Mouse (Mus musculus) lung, postnatal 0 days (tissue): ENCODE data around the gene Gm1043. TPM values are rescaled to one million over a fixed set of nuclear protein-coding genes. Genes with fewer than 3 reads are reported as not detected.

Experiments used
- ATAC-seq: fragments of 200-750 bp; cut with Nextera tagmentation; 2 replicates; pipeline ENCODE4 v1.8.0; 2017; ENCODE audit warnings: moderate library complexity
- DNase-seq: peaks from one replicate; pipeline ENCODE4 v3.0.0-alpha.2; 2016; ENCODE audit warnings: low spot score
- H3K27ac ChIP-seq: fragments of 300-500 bp; sonication (generic); 2 replicates; pipeline ENCODE4 v1.5.1; 2014; ENCODE audit warnings: antibody characterized with exemption, mild to moderate bottlenecking, low read length, mixed read lengths
- H3K27me3 ChIP-seq: fragments of 300-500 bp; sonication (generic); replicated peaks from 2 replicates; pipeline ENCODE4 v1.6.1; 2014; ENCODE audit warnings: low read length, mixed read lengths; ENCODE audit not compliant: insufficient read depth
- H3K36me3 ChIP-seq: fragments of 300-500 bp; sonication (generic); 2 replicates; pipeline ENCODE4 v1.6.1; 2014; ENCODE audit warnings: low read length, mixed read lengths; ENCODE audit not compliant: insufficient read depth
- H3K4me1 ChIP-seq: fragments of 300-500 bp; sonication (generic); 2 replicates; pipeline ENCODE4 v1.6.1; 2014; ENCODE audit warnings: antibody characterized with exemption, low read depth, low read length, mixed read lengths; ENCODE audit not compliant: insufficient read depth
- H3K4me2 ChIP-seq: fragments of 300-500 bp; sonication (generic); replicated peaks from 2 replicates; pipeline ENCODE4 v1.6.1; 2014; ENCODE audit warnings: low read depth, mild to moderate bottlenecking, low read length, moderate library complexity, mixed read lengths
- H3K4me3 ChIP-seq: fragments of 300-500 bp; sonication (generic); 2 replicates; pipeline ENCODE4 v1.5.1; 2014; ENCODE audit warnings: low read depth, low read length
- H3K9ac ChIP-seq: fragments of 300-500 bp; sonication (generic); replicated peaks from 2 replicates; pipeline ENCODE4 v1.6.1; 2014; ENCODE audit warnings: low read depth, mild to moderate bottlenecking
- H3K9me3 ChIP-seq: fragments of 300-500 bp; sonication (generic); 2 replicates; pipeline ENCODE4 v1.6.1; 2016; ENCODE audit warnings: low read length, mixed read lengths
- CTCF ChIP-seq: IDR thresholded peaks from 2 replicates; pipeline ENCODE4 v1.5.1; 2016; ENCODE audit warnings: antibody characterized with exemption, mild to moderate bottlenecking
- EP300 ChIP-seq: IDR thresholded peaks from 2 replicates; pipeline ENCODE4 v1.6.1; 2016; ENCODE audit warnings: antibody characterized with exemption, mild to moderate bottlenecking, control low read depth
- WGBS: fragments of 180-500 bp; shearing (Covaris S2); extraction: QIAGEN DNeasy Blood & Tissue Kit; methylation state at CpG from one replicate; pipeline ENCODE4 v1.1.7; 2014; 5-methylcytosine and 5-hydroxymethylcytosine counted together
- polyA plus RNA-seq: library from polyadenylated mRNA; unstranded; fragments of >200 nt; fragmentation: Nextera tagmentation; extraction: Ambion mirVana; gene quantifications from 2 replicates; pipeline ENCODE4 v1.2.1, GENCODE M21; 2015

Gene Gm1043
- polyA plus RNA-seq, 1 experiment from 2014 or later, result not detected

- no peaks in the 10 kb centered on the region for H3K4me1 ChIP-seq
- TF ChIP-seq EP300 (no peak), CTCF (no peak)
- ATAC-seq, result no peak
- H3K9me3 ChIP-seq, result no peaks in the 10 kb centered on the region
- 72% methylated on average over 1 of the region's 1 CpGs for WGBS
- H3K27me3 ChIP-seq, result no peaks in the 10 kb centered on the region
- no peak overlapping the region for H3K4me3 ChIP-seq
- H3K9ac ChIP-seq, result no peak overlapping the region
- H3K4me2 ChIP-seq, result no peak overlapping the region
- no peaks in the 10 kb centered on the region for H3K36me3 ChIP-seq
- H3K27ac ChIP-seq, result no peak overlapping the region
- DNase-seq, result no peak
Observed at GRCm38 (mm10) chr5:37180624-37181023, 95.5 kb downstream of the Gm1043 start.

DNA sequence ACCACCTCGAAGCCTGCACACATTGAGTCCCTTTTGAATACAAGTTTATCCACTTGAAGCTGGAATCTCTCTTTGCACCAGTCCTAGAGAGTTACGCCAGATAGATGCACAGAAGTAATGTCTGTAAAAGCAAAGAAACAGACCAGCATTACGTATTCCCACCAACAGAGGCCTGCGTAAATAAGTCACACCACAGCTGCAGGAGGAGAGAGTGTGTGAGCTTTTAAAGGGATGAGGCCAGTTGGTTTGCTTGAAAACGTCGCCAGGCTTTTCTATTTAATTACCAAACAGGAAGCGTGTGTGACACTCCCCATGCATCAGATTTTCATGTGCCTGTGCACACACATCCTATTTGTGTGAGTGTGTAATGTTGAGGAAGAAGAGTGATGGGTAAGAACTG is 99.4 kb downstream of the Gm1043 start:
- Histone ChIP-seq H3K4me2 (no peak overlapping the region), H3K27ac (no peak overlapping the region), H3K4me3 (no peak overlapping the region), H3K27me3 (no peaks in the 10 kb centered on the region), H3K9me3 (no peaks in the 10 kb centered on the region), H3K4me1 (no peaks in the 10 kb centered on the region), H3K9ac (no peak overlapping the region), H3K36me3 (no peaks in the 10 kb centered on the region)
- no peak for TF ChIP-seq CTCF
- no peak for TF ChIP-seq EP300
- no peak for ATAC-seq
- DNase-seq, result no peak
- WGBS, result 40% methylated on average over 7 of the region's 7 CpGs

GRCm38 (mm10) chr5:37190378-37190777 is 105.2 kb downstream of the Gm1043 start:
- Histone ChIP-seq H3K9me3 (no peaks in the 10 kb centered on the region), H3K9ac (no peak overlapping the region), H3K27me3 (0 out of 2 replicates have a peak, but pooled peaks cover 3% of the 10 kb centered on the region), H3K36me3 (no peaks in the 10 kb centered on the region), H3K4me3 (no peak overlapping the region), H3K4me2 (no peak overlapping the region), H3K4me1 (no peaks in the 10 kb centered on the region), H3K27ac (no peak overlapping the region)
- ATAC-seq (no peak), DNase-seq (no peak)
- WGBS, result 82% methylated on average over 5 of the region's 5 CpGs
- no peak for TF ChIP-seq CTCF
- TF ChIP-seq EP300, result no peak

DNA sequence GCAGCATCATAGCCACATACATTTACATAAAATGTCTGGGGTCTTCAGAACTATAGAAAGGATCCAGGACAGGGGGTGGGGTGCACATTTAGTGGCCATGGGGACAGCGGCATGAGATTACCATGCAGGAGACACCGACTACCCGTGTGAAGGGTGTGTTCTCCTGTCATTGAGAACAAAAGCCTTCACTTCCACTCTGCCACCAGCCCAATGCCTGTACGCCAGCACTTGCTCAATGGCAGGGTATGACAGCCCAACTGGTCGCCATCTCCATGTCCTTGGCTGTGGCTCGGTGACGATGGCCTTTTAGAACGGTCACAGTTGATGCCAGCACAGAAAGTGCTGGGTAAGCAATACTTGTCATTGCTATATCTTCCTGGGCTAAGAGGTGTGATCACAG is 111.0 kb downstream of the Gm1043 start:
- Histone ChIP-seq H3K27ac (no peak overlapping the region), H3K9ac (no peak overlapping the region), H3K4me1 (no peaks in the 10 kb centered on the region; the same call in 1 of the 2 replicates), H3K4me2 (no peak overlapping the region), H3K4me3 (no peak overlapping the region), H3K27me3 (0 out of 2 replicates have a peak, but pooled peaks cover 3% of the 10 kb centered on the region), H3K36me3 (no peaks in the 10 kb centered on the region), H3K9me3 (no peaks in the 10 kb centered on the region)
- ATAC-seq (0 out of 2 replicates have a peak, but pooled peaks have one; percentile 3), DNase-seq (no peak)
- no peak for TF ChIP-seq EP300
- TF ChIP-seq CTCF, result no peak
- 55% methylated on average over 8 of the region's 8 CpGs for WGBS

GRCm38 (mm10) chr5:37196666-37197250 is 111.6 kb downstream of the Gm1043 start:
- Histone ChIP-seq H3K36me3 (no peaks in the 10 kb centered on the region), H3K9me3 (no peaks in the 10 kb centered on the region), H3K27ac (no peak overlapping the region), H3K4me1 (no peaks in the 10 kb centered on the region; the same call in 1 of the 2 replicates), H3K4me2 (no peak overlapping the region), H3K4me3 (no peak overlapping the region), H3K27me3 (0 out of 2 replicates have a peak, but pooled peaks cover 3% of the 10 kb centered on the region), H3K9ac (no peak overlapping the region)
- TF ChIP-seq EP300 (no peak), CTCF (no peak)
- DNase-seq (peak; percentile 69), ATAC-seq (peak; percentile 71)
- WGBS, result 18% methylated on average over 10 of the region's 10 CpGs

GRCm38 (mm10) chr5:37197423-37197822 is 112.3 kb downstream of the Gm1043 start:
- H3K27me3 ChIP-seq, result 0 out of 2 replicates have a peak, but pooled peaks cover 3% of the 10 kb centered on the region
- no peaks in the 10 kb centered on the region for H3K36me3 ChIP-seq
- H3K4me1 ChIP-seq, result no peaks in the 10 kb centered on the region; the same call in 1 of the 2 replicates
- H3K27ac ChIP-seq, result no peak overlapping the region
- H3K9me3 ChIP-seq, result no peaks in the 10 kb centered on the region
- no peak overlapping the region for H3K4me3 ChIP-seq
- no peak for ATAC-seq
- TF ChIP-seq CTCF, result no peak
- TF ChIP-seq EP300, result no peak
- no peak for DNase-seq
- no peak overlapping the region for H3K4me2 ChIP-seq
- no peak overlapping the region for H3K9ac ChIP-seq
- 47% methylated on average over 3 of the region's 3 CpGs for WGBS
